Mouse (Mus musculus): ENCODE measurements around the gene Cep57. TPM values are rescaled to one million over a fixed set of nuclear protein-coding genes. Genes with fewer than 3 reads are reported as not detected.

The Cep57 gene
- total RNA-seq (2017): 105 and 112 TPM in 2 replicates

- peak; percentile 79 for ATAC-seq (replicated peaks; ENCODE audit: low read depth, poor library complexity, severe bottlenecking)
Observed at GRCm38 (mm10) chr9:13826832-13827405, at the start of gene Cep57. TSS of gene Cep57 (minus strand) at chr9:13827107.

GRCm38 (mm10) chr9:13875340-13875739 is 48.4 kb upstream of the Cep57 start:
- no peak for ATAC-seq (replicated peaks; ENCODE audit: low read depth, poor library complexity, severe bottlenecking)

GRCm38 (mm10) chr9:13874359-13874758 is 47.5 kb upstream of the Cep57 start:
- peak; percentile 72; the same call in 1 of the 2 replicates for ATAC-seq (replicated peaks; ENCODE audit: low read depth, poor library complexity, severe bottlenecking)

DNA sequence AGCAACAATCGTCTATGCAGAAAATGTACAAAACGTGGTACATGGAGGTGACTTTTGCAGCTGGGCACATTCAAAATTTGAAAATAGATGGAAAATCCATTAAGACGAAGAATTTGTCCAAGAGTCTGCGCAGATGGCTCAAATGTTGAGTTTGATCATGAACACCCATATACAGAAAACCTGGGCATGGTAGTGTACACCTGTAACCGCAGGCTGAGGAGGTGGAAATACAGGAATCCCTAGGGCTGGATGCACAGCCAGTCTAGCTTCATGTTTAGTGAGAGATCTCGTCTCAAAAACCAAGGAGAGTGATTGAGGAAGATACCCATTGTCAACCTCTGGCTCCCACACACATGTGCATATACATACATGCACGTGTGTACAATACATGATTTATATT is 44.7 kb upstream of the Cep57 start:
- no peak for ATAC-seq (replicated peaks; ENCODE audit: low read depth, poor library complexity, severe bottlenecking)

DNA sequence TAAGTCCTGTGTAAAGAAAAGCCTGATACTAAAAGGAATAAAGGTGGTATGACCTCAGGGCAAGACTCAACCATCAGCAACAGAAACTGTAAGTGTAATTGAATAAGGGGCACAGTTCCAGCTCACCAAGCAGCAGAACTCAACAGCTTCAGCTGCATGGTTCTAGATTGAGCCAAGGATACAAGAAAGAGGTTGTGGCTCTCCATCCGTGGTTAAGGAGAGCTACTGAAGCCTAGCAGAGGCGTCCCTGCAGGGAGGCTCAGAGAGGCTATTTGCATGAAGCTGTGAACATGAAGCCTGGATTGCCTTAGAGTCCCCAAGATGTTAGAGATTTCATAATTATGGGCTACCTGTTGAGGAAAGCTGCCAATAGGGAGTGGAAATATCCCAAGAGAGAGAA is 40.7 kb upstream of the Cep57 start:
- ATAC-seq (replicated peaks; ENCODE audit: low read depth, poor library complexity, severe bottlenecking): no peak

DNA sequence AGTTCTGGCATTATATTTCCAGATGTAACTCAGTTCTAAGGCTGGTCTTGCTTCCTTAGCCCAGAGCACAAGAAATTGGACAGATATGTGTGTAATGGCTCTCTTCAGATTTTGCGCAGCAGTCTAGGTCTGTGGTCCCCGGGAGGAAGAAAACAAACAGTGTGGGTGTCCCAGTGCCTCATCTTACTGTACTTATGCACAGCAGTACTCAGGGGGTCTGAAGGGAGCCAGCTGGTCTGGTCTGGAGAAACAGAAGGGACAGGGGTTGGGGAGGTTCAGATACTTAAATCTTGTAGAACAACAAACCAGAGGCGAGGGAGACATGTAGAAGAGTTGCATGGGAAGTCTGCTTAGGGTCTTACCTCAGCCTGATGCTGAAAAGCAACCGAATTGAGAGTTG is 29.9 kb upstream of the Cep57 start:
- no peak for ATAC-seq (replicated peaks; ENCODE audit: low read depth, poor library complexity, severe bottlenecking)

- ATAC-seq (replicated peaks; ENCODE audit: low read depth, poor library complexity, severe bottlenecking): no peak
Observed at GRCm38 (mm10) chr9:13856247-13856646, 29.3 kb upstream of the Cep57 start.

- peak; percentile 28; the same call in 1 of the 2 replicates for ATAC-seq (replicated peaks; ENCODE audit: low read depth, poor library complexity, severe bottlenecking)
Observed at GRCm38 (mm10) chr9:13853876-13854275, 27.0 kb upstream of the Cep57 start.

DNA sequence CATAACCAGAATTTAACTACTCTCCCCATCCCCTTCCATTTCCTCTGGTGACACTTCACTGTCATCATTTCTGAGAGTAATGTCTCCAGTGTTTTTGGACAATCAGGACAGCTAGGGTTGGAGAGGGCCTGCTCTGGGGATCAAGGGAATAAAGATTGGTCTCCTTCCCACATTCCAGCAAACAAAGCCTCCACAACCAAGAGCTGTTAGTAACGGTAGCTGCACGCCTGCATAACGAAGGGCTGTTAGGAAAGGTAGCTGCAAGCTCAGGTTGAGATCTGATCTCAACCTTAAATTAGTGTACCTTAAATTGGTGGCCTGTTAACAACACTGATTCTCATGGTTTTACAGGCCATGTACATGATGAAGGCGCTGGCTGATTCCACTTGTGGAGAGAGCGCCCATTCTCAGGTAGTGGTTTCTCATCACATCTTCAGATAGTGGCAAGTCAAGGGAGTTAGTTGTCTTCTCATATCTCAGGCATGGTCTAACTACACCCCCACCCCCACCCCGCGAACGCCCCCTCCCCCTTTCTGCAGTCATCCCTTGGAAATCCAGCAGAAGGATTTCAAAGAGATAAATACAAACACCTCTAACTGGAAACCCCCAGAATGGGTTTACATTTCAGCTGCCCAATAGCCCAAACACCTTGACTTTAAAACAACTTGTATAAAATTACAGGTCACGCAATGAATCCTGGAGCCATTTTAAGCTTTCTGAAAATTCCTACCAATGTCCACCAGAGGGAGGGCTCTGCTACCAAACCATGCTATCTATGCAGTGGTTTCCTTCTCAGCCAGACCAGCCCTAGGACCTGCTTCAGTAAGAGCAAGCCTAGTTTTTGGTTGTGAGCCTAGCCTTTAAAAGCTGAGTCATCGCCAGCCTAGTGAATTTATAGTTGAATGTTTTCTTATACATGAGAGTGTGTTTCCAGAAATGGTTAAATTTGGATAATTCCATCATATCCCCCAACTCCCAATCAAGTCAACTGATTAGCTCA is 21.9 kb upstream of the Cep57 start:
- peak; percentile 97 for ATAC-seq (replicated peaks; ENCODE audit: low read depth, poor library complexity, severe bottlenecking)

GRCm38 (mm10) chr9:13847591-13847990 is 20.7 kb upstream of the Cep57 start:
- no peak for ATAC-seq (replicated peaks; ENCODE audit: low read depth, poor library complexity, severe bottlenecking)

DNA sequence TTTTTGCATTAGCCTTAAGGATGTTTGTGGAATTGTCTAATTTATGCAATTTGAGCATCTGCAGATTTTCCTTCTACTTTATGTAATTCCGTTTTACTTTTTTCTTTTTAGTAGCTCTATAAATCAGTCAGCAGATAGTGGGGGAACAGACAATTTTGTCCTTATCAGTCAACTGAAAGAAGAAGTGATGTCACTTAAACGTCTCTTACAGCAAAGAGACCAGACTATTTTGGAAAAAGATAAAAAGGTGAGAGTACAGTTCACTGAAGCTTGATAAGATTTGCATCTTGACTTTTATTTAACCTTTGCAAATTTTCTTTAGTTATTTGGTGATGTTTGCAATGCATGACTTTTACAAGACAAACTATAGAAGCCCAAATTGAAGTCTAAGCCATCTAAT is 9.8 kb upstream of the Cep57 start:
- no peak for ATAC-seq (replicated peaks; ENCODE audit: low read depth, poor library complexity, severe bottlenecking)

DNA sequence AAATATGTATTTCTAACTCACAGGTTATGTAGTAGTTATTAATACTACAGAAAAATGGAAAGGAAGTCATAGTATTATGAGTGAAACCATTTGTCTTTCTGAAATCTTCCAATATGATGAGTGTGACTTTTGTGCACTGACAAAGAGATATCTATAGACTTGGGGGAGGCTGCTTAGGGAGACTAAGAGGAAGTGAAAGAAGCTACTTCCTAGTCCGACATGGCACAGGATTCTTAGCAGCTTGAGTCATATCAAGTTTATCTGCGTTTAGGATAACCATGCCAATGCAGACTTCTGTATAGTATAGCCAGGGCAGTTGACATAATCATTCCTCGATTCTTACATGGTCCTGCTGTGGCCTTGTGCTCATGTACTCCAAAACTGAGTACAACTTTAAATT is 8.3 kb upstream of the Cep57 start:
- peak; percentile 88 for ATAC-seq (replicated peaks; ENCODE audit: low read depth, poor library complexity, severe bottlenecking)

- peak; percentile 1; the same call in 1 of the 2 replicates for ATAC-seq (replicated peaks; ENCODE audit: low read depth, poor library complexity, severe bottlenecking)
Observed at GRCm38 (mm10) chr9:13828087-13828441, 1.2 kb upstream of the Cep57 start.

DNA sequence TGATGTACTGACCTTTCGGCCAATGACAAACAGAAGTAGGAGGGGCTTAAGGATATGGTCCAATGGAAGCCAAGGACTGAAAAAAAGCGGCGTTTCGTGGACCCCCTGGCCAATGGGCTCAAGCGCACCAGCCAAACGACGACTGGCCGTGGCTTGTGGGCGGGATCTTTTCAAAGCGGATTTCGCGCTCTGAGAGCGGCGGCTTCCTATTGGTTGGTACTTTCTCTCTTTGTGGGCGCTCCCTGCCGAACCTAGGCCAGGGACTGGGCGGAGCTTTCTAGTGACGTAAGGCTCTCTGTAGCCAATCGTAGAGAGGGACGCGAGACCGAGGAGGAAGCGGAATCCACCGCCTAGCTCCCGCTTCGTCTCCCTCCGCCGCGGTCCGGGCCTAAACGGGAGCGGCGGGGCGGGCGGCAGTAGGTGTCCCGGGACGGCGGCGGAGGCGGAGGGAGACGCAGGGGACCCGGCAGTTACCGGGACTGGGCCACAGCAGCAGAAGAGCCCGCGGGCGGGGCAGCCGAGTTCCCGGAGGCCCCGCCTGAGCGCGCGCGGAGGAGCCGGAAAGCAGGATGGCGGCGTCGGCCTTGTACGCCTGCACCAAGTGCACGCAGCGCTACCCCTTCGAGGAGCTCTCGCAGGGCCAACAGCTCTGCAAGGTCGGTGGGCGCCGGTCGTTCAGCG is 639 bp upstream of the Cep57 start, which contains the start of gene Fam76b:
Fam76b (plus strand) TSS at position 311 of the 681 bp plus-strand sequence.
- peak; percentile 79 for ATAC-seq (replicated peaks; ENCODE audit: low read depth, poor library complexity, severe bottlenecking)

DNA sequence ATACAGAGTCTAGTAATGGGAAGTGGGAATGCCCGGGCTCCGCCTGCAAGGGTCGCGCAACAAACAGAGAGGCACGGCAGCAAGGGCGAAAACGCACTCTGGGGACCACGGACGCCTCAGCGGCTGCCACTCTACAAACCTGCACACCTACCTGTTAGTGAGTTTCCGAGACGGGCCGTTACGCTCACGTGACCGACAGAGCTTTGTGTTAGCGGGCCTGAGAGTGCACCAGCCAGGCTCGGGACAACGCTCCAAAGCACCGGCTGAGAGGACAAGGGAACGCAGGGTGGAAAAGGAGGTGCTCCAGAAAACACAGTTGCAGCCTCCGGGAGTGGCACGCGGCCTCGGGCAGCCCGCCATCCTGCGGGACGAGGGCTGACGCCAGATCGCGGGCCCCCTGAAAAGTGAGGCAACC is 509 bp downstream of the Cep57 start:
- ATAC-seq (replicated peaks; ENCODE audit: low read depth, poor library complexity, severe bottlenecking): no peak

- ATAC-seq (replicated peaks; ENCODE audit: low read depth, poor library complexity, severe bottlenecking): no peak
Observed at GRCm38 (mm10) chr9:13825896-13826295, 1.0 kb downstream of the Cep57 start.

DNA sequence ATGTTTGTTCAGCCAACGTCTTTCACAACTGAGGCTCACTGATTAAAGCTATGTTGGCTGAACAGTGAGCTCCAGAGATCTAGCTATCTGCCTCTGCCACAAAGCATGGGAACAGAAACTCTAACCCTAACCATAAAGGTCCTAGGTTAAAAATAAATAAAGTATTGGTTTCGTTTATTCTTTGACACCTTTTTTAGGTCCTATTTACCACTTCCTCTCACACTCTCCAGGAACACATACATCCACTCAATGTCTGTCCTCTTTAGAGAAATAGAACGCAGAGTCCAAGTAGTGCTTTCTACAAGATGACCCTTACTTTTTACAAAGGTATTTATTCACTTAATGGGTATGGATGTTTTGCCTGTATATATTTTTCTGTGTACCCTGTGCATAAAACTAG is 6.1 kb downstream of the Cep57 start:
- ATAC-seq (replicated peaks; ENCODE audit: low read depth, poor library complexity, severe bottlenecking): 0 out of 2 replicates have a peak, but pooled peaks have one; percentile 22

DNA sequence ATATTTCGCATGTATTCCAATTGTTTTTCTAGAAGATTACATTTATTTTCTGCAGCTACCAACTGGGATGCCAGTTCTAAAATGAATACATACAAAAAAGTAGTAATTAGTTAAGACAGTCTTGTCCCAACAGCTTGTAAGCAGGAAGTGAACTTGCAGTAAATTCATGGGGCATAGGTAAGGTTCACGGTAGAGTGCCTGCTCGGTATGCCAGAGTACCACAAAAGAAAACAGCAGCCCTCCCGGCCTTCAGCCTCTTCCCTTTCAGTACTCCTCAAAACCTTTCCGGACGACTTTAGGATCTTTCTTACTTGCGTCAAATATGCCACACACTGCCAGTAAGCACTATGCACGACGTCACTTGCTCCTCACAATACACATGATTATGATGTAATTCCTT is 8.5 kb downstream of the Cep57 start:
- no peak for ATAC-seq (replicated peaks; ENCODE audit: low read depth, poor library complexity, severe bottlenecking)

GRCm38 (mm10) chr9:13809937-13810336 is 17.0 kb downstream of the Cep57 start:
- ATAC-seq (replicated peaks; ENCODE audit: low read depth, poor library complexity, severe bottlenecking): peak; percentile 74

- no peak for ATAC-seq (replicated peaks; ENCODE audit: low read depth, poor library complexity, severe bottlenecking)
Observed at GRCm38 (mm10) chr9:13807657-13808056, 19.2 kb downstream of the Cep57 start.

- ATAC-seq (replicated peaks; ENCODE audit: low read depth, poor library complexity, severe bottlenecking): no peak
Observed at GRCm38 (mm10) chr9:13806854-13807253, 20.1 kb downstream of the Cep57 start.
